Mouse (Mus musculus): ENCODE measurements around the gene Rnf4.

GRCm38 (mm10) chr5:34298937-34299535, 37.1 kb upstream of the Rnf4 start:
- TF ChIP-seq CTCF (IDR thresholded peaks at IDR 0.05; ENCODE audit: low read depth) = no peak
- no peak for TF ChIP-seq EP300 (optimal IDR thresholded peaks at IDR 0.05)
